Mouse (Mus musculus) testis, adult 2 months (tissue): ENCODE measurements around the gene 4930426L09Rik. TPM values are rescaled to one million over a fixed set of nuclear protein-coding genes. Genes with fewer than 3 reads are reported as not detected.

Experiments used
- H3K27ac ChIP-seq: fragments of 200-500 bp; 2 replicates; pipeline ENCODE4 v1.5.1; 2012; ENCODE audit warnings: low read depth, low read length; ENCODE audit not compliant: control insufficient read depth, insufficient read depth
- H3K27me3 ChIP-seq: fragments of 200-500 bp; 2 replicates; pipeline ENCODE4 v1.6.1; 2012; ENCODE audit warnings: mild to moderate bottlenecking, low read length, moderate library complexity; ENCODE audit not compliant: control insufficient read depth, insufficient read depth
- H3K36me3 ChIP-seq: fragments of 200-500 bp; 2 replicates; pipeline ENCODE4 v1.6.1; 2012; ENCODE audit warnings: mild to moderate bottlenecking, low read length; ENCODE audit not compliant: control insufficient read depth, insufficient read depth
- H3K4me1 ChIP-seq: fragments of 200-500 bp; 2 replicates; pipeline ENCODE4 v1.6.1; 2012; ENCODE audit warnings: low read length; ENCODE audit not compliant: control insufficient read depth, insufficient read depth
- H3K4me3 ChIP-seq: fragments of 200-500 bp; 2 replicates; pipeline ENCODE4 v1.5.1; 2012; ENCODE audit warnings: low read depth, mild to moderate bottlenecking, low read length, moderate library complexity, mixed read lengths; ENCODE audit not compliant: control insufficient read depth
- CTCF ChIP-seq: fragments of 200-500 bp; IDR thresholded peaks from 2 replicates; pipeline ENCODE4 v1.5.1; 2012; ENCODE audit warnings: low read depth, mild to moderate bottlenecking, inconsistent platforms, low read length, moderate library complexity; ENCODE audit not compliant: control insufficient read depth, insufficient read depth, insufficient replicate concordance
- POLR2A ChIP-seq: fragments of 200-500 bp; IDR thresholded peaks from 2 replicates; pipeline ENCODE4 v1.6.1; 2012; ENCODE audit warnings: low read depth, mild to moderate bottlenecking, inconsistent platforms, low read length, moderate library complexity; ENCODE audit not compliant: control insufficient read depth
- polyA plus RNA-seq: library from polyadenylated mRNA; depleted of rRNA; stranded (reverse); fragments of >200 nt; gene quantifications from 2 replicates; pipeline ENCODE4 v1.2.3, GENCODE M21; 2012

Gene 4930426L09Rik
- polyA plus RNA-seq, 1 experiment = 4.2 TPM

DNA sequence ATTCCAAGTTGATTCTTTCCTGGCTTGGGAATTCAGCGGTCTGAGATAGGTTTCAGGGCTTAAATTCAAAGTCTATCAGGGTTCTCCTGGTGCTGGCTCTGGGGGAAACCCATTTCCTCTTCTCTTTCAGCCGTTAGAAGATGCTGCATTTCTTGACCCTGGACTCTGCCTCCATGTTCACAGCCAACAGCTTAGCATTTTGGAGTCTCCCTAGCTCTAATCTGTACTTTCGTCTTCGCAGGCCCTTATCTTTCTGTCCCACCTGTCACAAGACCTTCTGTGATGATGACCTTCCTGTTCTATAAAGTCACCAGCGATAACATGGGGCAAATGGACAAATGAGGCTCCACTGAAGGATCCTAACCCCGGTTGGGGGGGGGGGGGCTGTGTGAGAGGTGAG lies 13.3 kb downstream of the 4930426L09Rik start:
- Histone ChIP-seq H3K27ac (no peak overlapping the region), H3K27me3 (no peaks in the 10 kb centered on the region), H3K4me1 (no peaks in the 10 kb centered on the region), H3K4me3 (no peak overlapping the region), H3K36me3 (no peaks in the 10 kb centered on the region)
- TF ChIP-seq POLR2A (no peak), CTCF (no peak)

DNA sequence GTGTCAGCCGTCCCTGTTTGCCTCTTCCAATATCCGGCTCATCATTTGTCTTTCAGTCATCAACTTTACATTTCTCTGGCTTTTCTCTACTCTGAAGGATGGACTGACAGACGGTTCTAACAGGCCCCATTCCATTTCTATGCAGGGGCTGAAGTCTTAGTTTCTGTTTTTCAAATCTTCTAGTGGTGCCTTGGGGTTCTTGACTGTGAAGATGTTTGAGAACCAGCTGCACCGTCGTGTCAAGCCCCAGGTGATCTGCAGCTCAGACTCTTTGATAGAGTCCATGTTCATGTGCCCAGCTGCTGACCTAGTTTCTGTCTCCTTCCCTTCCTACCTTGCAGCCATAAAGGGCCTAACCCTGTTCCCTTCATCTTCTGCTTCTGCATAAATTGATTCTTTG lies 18.2 kb downstream of the 4930426L09Rik start:
- Histone ChIP-seq H3K4me3 (no peak overlapping the region), H3K36me3 (no peaks in the 10 kb centered on the region), H3K4me1 (no peaks in the 10 kb centered on the region), H3K27ac (no peak overlapping the region), H3K27me3 (no peaks in the 10 kb centered on the region)
- TF ChIP-seq POLR2A = no peak
- TF ChIP-seq CTCF = no peak

DNA sequence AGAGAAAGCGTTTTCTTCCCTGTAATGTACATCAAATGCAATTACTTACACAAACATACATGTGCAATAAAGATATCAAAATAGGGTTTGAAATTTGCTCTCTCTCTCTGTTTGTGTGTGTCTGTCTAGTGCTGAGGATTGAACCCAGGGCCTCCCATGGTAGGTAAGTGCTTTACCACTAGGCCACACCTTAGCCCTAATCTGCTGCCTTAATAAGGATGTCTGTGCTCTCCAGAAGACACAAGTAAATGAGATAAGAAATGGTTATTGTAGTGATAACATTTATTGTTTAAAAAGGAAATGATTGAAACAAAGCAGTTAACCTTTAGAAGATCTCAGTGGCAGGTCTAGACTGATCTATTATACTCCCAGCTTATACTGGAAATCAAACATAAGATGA lies 18.7 kb downstream of the 4930426L09Rik start:
- no peaks in the 10 kb centered on the region for H3K4me1 ChIP-seq
- H3K27ac ChIP-seq = no peak overlapping the region
- no peak overlapping the region for H3K4me3 ChIP-seq
- TF ChIP-seq POLR2A (no peak), CTCF (no peak)
- H3K36me3 ChIP-seq = no peaks in the 10 kb centered on the region
- H3K27me3 ChIP-seq = no peaks in the 10 kb centered on the region

GRCm38 (mm10) chr2:19018034-19018433 lies 19.9 kb downstream of the 4930426L09Rik start:
- Histone ChIP-seq H3K4me3 (no peak overlapping the region), H3K36me3 (no peaks in the 10 kb centered on the region), H3K27ac (no peak overlapping the region), H3K27me3 (no peaks in the 10 kb centered on the region), H3K4me1 (no peaks in the 10 kb centered on the region)
- TF ChIP-seq CTCF (no peak), POLR2A (no peak)

GRCm38 (mm10) chr2:19024807-19025206 lies 26.7 kb downstream of the 4930426L09Rik start:
- H3K27ac ChIP-seq = no peak overlapping the region
- TF ChIP-seq POLR2A = no peak
- no peaks in the 10 kb centered on the region for H3K27me3 ChIP-seq
- H3K4me3 ChIP-seq = no peak overlapping the region
- H3K4me1 ChIP-seq = no peaks in the 10 kb centered on the region
- no peaks in the 10 kb centered on the region for H3K36me3 ChIP-seq

GRCm38 (mm10) chr2:19037430-19037829 lies 39.3 kb downstream of the 4930426L09Rik start:
- Histone ChIP-seq H3K4me3 (no peak overlapping the region), H3K27me3 (no peaks in the 10 kb centered on the region), H3K27ac (no peak overlapping the region), H3K4me1 (no peaks in the 10 kb centered on the region), H3K36me3 (no peaks in the 10 kb centered on the region)
- no peak for TF ChIP-seq POLR2A
- TF ChIP-seq CTCF = no peak

DNA sequence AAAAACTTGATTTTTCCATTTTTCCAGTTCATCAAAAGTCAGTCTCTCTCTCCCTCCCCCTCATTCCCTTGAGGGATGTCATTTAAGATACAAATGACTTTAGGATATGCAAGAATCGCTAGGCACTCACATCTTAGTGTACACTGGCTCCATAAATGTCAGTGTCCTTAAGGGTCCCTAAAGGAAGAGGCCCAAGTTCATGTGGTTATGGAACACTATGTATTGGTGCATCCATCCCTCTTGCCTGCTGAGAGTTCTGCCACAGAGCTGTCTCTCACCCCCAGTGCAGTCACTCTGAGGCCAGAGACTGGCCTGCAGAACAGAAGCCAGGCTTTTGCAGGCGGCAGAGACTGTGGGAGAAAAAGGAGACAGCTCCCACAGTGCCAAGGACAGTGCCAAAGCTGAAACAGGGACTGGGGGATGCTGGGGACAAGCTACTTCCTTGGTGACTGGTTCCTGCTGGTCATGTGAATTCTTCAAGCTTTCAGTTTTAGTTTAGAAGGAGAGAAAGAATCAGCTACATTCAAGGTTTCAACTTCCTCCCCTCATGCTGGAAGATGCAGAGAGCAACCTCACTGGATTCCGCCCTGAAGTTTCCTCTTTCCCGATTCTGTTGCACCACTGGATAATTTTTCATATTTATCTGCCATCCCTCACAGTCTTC lies 39.9 kb downstream of the 4930426L09Rik start:
- Histone ChIP-seq H3K4me1 (no peaks in the 10 kb centered on the region), H3K4me3 (no peak overlapping the region), H3K36me3 (no peaks in the 10 kb centered on the region), H3K27me3 (no peaks in the 10 kb centered on the region), H3K27ac (no peak overlapping the region)
- TF ChIP-seq POLR2A (no peak), CTCF (no peak)

GRCm38 (mm10) chr2:19048225-19048624 lies 50.1 kb downstream of the 4930426L09Rik start:
- Histone ChIP-seq H3K36me3 (no peaks in the 10 kb centered on the region), H3K4me1 (peaks cover 2% of the 10 kb centered on the region; the same call in 1 of the 2 replicates), H3K4me3 (no peak overlapping the region), H3K27me3 (no peaks in the 10 kb centered on the region), H3K27ac (no peak overlapping the region)
- TF ChIP-seq POLR2A (no peak), CTCF (no peak)
